Mouse (Mus musculus) ovary, postnatal 10 days (tissue): ENCODE data around the gene Lrp1.

Source experiments
- DNase-seq: peaks from one replicate; pipeline ENCODE4 v3.0.0; 2022; ENCODE audit warnings: low spot score

The Lrp1 gene

DNA sequence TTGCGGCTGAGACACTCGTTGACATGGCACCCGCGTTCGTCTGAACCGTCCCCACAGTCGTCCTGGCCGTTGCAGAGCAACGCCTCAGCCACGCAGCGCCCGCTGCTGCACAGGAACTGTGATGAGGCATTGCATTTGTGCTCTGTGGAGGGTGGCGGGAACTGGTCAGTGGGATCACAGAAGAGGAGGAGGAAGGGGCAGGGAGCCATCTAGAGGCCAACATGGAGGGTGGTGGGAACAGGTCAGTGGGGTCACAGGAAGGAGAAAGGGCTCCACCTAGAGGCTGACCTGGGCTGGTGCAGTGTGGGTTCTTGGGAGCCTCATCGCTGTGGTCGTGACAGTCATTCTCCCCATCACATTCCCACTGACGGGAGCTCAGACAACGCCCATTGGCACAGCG is 65.2 kb downstream of the Lrp1 start:
- DNase-seq = no peak

DNA sequence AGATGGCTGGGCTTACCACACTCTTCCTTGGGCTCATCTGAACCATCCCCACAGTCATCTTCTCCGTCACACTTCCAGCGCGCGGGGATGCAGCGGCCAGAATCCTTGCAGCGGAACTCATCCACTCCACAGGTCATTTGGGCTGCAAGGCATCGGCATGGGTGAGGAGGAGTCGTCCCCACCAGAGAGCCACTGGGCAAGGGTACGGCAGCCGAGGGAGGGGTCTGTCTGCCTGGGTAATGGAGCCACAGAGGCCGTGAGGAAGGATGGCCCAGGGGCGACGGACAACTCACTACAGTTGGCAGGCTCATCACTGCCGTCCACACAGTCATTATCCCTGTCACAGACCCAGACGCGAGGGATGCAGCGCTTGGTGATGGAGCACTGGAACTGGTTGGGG is 71.1 kb downstream of the Lrp1 start:
- DNase-seq = no peak

DNA sequence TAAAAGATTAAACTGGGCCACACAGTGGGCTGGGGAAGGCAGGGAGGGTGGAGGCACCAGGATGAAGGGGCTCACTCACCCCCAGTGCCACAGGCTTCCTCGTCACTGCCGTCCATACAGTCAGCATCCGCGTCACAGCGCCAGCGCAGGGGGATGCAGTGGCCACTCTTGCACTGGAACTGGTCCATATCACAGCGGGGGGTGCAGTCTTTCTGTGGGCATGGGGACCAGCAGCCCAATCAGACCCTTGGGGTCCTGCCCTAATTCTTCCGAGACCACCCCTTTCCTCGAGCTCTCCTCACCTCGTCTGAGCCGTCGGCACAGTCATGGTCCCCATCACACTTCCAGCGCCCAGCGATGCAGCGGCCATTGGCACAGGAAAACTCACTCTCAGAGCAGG is 72.7 kb downstream of the Lrp1 start:
- no peak for DNase-seq

DNA sequence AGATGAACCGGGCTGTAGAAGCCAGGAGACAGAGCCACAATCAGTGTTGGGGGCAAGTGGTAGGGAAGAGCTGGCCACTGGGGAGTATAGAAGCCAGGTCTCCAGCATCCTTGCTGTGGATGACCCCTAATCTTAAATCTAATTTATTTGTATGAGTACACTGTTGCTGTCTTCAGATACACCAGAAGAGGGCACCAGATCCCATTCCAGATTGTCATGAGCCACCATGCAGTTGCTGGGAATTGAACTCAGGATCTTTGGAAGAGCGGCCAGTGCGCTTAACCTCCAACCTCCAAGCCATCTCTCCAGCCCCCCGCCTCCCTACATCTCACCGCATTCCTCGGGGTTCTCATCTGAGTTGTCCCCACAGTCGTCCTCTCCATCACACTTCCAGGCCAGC is 74.4 kb downstream of the Lrp1 start:
- no peak for DNase-seq

DNA sequence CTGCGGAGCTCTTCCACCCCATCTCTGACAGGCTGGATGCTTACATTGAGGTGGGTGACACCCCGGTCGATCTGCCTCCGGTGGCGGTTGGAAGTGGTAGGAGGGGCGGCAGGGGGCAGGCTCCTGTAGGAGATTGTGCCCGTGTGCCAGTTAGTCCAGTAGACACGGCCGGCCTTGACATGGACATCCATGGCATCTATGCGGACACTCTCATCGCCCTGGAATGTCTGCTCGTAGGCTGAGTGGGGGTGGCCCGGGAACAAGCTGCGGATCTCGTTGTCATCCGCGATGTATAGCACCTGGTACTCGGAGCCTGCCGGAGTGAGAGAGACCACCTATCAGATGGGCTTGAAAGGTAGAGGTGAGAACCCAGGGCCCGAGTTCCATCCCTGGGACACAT is 76.6 kb downstream of the Lrp1 start:
- DNase-seq = no peak

DNA sequence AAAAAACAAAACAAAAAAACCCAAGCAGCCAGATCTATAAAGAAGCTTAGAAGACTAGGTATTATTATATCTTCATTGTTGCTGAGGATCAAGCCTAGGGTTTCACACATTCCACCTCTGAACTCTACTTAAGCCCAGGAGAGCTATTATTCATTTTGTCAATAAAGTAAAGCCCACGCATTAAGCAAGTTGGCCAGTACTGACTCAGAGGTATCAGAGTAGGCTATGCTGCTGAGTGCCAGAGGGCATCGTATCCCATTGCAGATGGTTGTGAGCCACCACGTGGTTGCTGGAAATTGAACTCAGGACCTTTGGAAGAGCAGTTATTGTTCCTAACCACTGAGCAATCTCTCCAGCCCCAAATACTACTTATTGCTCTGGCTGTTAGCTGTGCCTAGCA is 77.0 kb downstream of the Lrp1 start:
- no peak for DNase-seq

DNA sequence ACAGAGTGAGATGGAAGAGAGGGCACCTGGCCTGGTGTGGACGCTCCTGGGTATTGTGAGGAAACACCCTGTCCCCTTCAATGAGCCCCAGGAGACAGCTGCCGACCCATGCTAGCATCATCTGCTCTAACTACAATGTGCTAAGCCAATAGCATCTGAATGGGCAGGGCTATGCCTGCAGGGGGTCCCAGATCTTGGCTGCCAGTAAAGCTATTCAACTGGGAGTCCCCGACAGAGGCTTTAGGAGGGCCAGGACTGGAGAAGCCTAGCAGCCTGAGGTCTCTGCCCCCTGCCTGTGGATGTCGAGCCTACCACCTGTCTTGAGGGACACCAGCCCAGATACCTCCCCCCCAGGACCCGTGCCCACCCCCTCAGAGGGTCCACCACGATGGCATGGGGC is 78.2 kb downstream of the Lrp1 start:
- no peak for DNase-seq

DNA sequence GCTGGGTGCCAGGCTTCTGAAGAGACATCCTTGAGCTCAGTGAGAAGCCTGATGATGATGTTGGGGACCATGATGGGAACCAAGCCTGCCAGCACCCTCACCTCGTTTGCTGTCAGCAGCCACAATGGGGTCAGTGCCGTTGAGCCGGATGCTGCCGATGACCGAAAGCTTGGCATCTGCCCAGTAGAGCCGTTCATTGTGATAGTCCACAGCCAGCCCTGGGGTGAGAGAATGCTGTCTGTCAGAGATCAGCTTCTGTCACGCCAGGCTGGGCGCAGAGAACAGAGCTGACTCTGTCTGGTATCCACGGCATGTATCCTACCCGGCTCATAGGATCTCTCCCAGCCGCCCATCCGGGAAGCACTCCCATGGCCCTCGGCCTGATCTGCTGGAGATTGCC is 78.9 kb downstream of the Lrp1 start:
- no peak for DNase-seq

DNA sequence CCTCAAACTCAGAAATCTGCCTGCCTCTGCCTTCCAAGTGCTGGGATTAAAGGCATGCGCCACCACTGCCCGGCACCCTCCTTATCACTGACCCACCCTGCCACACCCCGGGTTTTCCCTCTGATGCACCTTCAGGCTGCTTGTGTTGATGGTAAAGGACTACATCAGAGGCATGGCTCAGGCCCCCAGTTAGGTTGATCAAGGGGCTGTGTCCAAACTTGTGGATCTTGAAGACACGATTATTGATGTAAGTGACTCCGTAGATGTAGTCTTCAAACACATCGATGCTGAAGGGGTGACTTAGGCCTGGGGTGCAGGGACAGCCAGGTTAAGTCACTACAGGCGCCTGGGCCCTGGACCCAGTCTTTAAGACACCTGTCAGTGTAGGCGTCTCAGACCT is 79.4 kb downstream of the Lrp1 start:
- DNase-seq = no peak

DNA sequence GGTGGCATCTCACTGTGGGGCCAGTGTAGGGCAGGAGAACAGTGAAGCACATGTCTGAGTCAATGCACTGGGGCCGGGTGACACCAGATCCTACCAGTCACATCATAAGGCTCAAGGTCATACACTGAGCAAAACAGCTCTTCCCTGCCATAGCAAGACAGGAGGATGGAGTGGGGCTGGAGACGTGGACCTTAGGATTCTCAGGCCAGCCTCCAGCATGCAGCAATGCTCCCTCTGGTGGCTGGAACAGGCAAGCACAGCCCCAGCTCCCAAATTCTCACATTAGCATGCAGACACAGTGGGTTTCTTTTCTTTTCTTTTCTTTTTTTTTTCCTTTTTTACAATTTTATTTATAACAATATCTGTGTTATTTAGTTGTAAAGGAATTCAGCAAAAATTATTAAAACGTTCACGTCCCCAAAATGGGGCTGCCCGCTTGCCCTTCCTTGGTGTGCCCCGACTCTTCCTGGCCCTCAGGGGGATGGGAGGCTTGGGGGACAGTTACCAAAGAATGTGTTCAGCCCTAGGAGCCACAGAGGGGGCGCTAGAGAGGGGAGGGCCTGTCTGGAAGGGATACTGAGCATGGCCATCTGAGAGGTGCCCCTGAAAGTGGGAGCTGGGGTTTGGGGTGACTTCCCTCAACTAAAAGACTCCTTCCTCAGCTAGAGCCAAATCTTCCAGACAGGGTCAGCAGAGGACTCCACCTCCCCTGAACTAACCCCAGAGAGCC is 82.9 kb downstream of the Lrp1 start:
- peak; percentile 47 for DNase-seq

DNA sequence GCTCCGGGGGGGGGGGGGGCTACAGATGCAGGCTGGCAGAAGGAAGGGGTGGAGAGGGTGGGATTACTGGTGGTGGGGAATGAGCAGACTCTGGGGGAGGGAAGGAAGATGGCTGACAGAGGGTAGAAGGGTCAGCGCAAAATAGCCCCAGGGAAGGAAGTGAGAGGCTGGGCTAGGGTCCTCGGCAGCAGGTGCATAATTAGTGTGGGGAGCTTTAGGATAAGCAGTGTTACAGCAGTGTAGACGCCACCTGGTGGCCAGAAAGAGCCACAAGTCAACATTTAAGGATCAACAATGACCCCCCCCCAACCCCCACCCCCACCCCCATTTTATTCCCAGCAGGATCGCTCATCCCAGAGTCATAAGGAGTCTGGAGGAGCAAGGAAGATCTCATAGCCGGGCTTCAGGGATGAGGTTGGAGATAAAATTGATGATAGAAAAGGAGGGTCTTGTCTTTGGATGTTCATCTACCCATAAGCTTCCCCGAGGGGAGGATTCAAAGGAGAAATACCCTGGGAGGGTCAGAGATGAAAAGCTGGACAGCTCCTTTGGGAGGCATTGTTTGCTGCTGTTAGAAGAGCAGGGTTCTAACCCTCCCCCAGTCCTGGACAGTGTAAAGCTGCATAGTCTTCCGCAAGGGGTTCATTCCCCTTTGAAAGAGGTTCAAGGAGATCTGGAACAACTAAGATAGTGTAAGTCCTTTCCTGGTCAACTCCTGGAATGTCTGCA is 84.2 kb downstream of the Lrp1 start:
- DNase-seq = no peak

DNA sequence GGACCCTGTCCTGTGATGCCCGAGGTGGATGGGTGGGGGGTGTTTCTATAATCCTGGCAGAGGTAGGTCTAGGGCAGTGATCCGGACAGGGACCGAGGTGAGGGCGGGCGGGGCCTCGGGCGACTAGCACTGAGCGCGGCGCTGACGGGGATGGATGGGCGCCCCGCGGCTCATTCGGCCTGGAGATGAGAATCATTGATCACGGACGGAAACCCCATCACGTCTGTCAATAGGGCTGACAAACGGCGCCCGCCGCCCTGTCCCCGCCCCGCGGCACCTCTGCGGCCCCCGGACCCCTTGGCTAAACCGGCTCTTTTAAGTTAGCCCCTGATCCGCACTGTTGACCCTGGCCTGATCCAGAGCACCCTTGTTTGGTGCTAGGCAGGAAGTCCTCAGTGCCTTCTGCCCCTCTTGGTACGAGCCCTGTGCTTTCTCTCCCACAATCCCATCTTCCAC is 86.0 kb downstream of the Lrp1 start:
- no peak for DNase-seq

DNA sequence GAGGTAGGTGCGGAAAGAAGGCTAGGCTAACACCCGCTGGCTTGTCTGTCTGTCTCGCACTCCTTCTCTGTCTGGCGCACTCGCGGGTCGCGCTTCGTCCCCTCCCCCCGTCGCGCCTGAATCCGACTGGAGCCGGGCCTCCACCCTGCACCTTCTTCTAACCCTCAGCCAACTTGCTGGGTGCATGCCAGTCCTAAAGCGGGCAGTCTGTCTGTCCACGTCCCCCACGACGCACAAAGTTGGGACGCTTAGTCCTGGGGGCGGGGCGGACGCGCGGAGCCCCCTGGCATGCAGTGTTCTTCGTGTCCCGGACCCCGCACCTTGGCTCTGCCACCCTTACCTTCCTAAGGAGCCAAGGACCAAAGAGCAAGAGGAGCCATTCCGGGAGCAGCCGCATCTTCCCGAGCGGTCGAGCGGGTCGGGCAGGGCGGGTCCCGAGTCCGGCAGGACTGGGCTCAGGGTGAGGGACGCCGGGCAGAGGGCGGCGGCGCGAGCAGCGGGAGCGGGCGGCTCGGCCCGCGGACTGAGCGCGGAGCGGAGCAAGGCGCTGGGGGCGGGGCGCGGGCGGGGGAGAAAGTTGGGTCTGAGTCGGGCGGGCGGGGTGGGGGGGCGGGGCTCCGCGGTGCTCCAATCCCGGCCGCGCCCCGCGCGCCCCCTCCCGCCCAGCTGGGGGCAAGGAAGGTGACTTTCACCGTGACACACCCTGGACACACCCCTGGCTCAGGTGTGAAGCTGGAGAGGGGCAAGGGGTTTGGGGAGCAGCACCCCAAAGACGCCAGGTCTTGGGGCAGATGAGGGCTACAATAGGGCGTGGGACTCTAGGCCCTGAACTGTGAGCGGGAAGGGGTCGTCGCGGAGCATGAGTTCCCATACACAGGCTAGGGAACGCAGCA is 86.7 kb downstream of the Lrp1 start, which contains the start of gene Nxph4:
TSS of gene Nxph4 (minus strand) at position 524 of the 893 bp plus-strand sequence.
- DNase-seq = no peak

DNA sequence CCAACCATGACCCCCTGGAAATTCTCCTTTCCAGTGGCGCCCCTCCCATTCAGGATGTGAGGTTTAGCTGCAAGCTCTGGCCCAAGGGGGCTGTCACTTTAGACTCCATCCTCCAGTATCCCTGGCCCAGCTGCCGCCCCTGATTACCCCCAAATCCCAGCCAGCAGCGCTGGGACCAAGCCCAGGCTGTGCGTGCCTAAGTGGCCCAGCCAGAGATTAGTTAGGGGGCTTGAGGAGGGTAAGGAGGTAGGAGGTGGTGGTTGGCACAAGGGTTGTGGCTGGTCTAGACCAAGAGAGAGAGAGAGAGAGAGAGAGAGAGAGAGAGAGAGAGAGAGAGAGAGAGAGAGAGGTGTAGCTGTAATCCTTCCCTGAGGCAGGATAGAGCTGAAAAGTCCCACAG is 89.4 kb downstream of the Lrp1 start:
- no peak for DNase-seq

DNA sequence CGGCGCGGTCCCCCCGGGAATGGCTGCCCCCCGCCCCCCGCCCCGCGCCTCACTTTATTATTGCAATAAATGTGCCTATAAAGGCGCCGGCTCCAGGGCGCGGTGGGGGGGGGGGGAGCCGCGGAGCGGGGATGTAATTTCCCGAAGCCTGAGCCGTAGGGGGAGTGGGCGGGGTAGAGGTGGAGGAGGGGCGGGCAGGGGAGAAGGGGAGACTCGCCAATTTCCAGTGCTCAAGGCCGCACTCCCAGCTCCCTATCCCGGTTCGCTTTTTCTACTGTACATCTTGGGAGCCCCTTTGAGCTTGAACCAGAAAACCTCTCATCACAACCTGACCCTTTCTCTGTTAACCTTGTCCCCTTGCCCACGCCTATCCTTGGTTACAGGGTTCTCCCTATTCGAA is 90.0 kb downstream of the Lrp1 start:
- no peak for DNase-seq

DNA sequence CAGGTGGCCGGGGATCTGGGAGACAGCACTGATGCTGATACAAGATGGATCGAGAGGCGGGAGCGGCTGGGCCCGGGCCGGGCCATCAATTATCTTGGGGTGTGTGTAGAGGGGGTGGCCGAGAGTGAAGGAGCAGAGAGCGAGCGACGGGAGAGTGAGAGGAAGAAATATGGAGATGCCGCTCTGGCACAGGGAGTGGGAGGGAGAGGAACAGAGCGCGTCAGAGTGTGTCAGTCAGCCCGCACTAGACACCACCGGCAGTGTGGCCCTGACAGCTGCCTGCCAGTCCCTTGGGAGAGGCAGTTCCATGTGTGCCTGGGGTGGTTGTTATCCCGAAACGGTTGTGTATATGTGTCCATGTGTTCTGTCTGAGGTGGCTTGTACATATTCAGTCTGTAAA is 93.5 kb downstream of the Lrp1 start:
- no peak for DNase-seq

DNA sequence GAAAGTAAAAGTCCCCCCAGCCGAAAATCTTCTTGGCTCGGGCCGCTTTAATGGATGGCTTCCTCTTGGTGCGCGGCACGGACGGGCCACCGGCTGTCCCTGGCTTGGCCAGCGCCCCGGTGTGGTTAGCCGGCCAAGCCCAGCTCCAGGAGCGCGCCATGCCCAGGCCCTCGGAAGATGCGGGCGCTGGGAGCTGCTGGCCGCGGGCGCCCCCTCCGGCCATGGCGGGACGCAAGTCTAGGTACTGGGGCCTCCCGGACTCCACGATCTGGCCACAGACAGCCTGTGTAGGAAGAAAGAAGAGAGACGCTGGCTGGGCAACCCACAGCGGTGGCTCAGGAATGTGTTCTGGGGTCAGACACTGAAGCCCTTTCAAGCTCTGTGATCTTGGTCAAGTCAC is 94.3 kb downstream of the Lrp1 start:
- DNase-seq = no peak

DNA sequence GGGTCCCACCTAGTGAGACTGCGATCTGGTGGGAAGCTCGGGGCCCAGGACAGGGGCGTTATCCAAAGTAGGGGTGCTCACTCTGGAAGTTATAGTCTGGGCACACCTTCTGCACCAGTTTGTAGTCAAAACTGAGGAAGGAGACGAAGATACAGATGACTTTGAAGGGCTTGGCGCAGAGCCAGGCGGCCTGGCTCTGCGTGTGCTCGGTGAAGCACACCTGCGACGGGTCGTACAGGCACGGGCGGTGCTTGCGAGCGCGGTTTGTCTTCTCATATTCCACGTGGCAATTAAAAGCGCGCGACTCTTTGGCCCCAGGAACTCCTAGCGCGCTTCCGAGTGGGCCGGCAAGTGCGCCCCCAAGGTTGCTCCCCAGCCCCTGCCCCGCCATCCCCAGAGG is 94.9 kb downstream of the Lrp1 start:
- DNase-seq = no peak

DNA sequence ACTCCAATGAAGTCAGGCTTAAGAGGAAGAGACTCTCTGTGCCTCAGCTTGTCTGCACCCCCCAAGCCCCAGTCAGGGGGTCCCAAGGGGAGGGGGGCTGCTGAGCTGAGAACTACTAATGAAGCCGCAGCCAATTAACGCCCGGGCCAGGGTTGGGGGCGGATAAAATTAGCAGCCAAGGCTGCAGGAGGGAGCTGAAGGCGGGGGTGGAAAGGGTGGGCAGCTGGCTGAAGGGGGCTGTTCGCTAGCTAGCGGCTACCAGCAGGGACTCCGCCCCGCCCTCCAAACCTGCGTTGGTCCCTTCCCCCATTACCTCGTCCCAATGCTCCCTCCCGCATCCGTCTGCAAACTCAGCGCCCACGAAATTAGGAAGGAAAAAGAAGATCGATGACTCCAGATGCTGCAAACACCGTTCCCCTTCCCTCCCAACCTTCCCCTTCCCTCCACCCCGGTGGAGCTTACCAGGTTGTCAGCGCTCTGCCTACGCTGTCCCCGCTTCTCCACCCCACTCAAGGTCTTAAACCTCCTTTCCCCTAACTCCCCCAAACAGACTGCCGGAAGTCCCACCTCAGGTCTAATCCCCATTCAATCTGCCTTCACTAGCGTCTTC is 96.2 kb downstream of the Lrp1 start:
- no peak for DNase-seq

DNA sequence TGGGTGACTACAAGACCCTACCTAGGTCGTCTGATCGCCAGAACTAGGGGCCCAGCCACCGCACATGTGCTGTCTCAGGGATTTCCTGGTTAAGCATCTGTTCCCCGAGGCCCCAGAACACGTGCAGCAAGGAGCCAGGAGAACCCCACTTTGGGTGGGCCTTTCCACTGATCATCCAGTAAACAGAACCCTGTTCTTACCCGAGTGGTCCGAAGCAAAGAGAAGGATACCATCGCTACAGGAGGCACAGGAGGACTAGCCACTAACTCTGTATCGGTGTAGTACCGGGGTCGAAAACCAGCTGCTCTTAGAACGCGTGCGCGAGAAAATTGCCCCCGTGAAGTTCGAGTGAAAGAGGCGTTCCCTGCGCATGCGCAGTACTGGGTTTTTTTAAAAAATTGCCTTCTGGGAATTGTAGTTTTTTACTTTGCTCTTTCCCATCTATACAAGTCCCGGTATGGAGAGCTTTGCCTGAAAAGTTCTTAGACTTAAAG is 98.8 kb downstream of the Lrp1 start, which contains the start of gene Shmt2:
TSS of gene Shmt2 (minus strand) at position 357 of the 494 bp plus-strand sequence.
- DNase-seq = peak; percentile 59

DNA sequence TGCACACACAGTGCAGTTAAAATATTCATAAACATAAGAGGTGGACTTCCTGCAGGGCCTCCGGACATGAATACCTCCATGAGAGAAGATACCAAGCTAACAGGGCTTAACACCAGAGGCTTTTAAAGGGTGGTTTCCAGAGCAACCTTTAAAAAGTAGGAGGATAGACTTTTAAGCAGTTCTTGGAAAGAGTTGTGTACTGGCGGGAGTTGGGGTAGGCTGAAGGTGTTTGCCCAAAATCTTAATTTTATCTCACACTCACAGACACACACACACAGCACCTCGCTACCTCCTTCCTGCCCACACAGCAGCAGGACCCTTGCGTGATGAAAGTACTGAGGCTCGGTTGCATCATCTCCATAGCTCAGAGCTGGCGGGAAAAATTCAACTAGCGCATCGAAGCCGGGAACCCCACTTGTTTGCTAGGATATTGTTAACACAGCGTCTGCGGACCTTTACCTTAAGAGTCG is 99.3 kb downstream of the Lrp1 start:
- DNase-seq = no peak
